Mouse (Mus musculus): ENCODE measurements around the gene Gcdh. TPM values are rescaled to one million over a fixed set of nuclear protein-coding genes. Genes with fewer than 3 reads are reported as not detected.
"Not testable (repeated sequence)": the region's sequence is repeated elsewhere in the genome, so short reads cannot be mapped to it uniquely, and the experiment has no call there.

The Gcdh gene
- polyA plus RNA-seq, 1 experiment from 2014 or later: 43.3 TPM

DNA sequence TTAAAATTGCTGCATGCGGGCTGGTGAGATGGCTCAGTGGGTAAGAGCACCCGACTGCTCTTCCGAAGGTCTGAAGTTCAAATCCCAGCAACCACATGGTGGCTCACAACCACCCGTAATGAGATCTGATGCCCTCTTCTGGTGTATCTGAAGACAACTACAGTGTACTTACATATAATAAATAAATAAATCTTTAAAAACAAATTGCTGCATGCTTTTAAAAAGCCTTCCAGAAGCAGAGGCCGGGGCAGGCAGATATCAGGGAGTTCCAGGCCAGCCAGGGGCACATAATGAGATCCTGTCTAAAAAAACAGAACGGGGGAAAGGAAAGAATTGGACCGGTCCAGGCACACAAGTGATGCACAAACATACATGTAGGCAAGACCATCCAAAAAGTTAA, 14.3 kb upstream of the Gcdh start:
- not testable (repeated sequence) for H3K27ac ChIP-seq (ENCODE audit: low read depth, low read length); H3K36me3 ChIP-seq (ENCODE audit: control insufficient read depth, insufficient read depth, low read length); ATAC-seq (ENCODE audit: low FRiP score, low TSS enrichment); H3K9me3 ChIP-seq (ENCODE audit: control insufficient read depth, low read length)
- Histone ChIP-seq H3K27me3 (ENCODE audit: control insufficient read depth, insufficient read depth, low read length) (peaks cover 29% of the 10 kb centered on the region), H3K9ac (ENCODE audit: low read depth, low read length) (0 out of 2 replicates have a peak overlapping the region, but pooled peaks have one; percentile 28), H3K4me2 (replicated peaks; ENCODE audit: low read depth, low read length) (peak overlapping the region; percentile 82), H3K4me3 (ENCODE audit: low read length) (peak overlapping the region; percentile 58), H3K4me1 (ENCODE audit: control insufficient read depth, insufficient read depth, low read length) (peaks cover 10% of the 10 kb centered on the region)
- 25% methylated on average over 6 of the region's 7 CpGs for WGBS

DNA sequence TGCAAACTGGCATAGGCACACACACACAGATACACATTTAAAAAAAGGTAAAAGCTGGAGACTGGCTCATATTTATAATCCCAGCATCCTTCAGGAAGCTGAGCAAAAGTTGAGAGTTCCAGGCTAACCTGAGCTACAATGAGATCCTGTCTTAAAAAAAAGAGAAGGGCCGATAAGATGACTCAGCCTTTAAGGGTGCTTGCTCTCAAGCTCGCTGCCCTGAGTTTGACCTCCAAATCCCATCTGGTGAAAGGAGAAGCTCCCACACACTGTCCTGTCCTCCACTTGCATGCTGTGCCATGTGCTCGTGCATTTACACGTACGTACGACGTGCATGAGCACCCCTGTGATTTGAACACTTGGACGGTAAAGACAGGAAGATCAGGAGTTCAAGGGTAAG, 13.8 kb upstream of the Gcdh start:
- Histone ChIP-seq H3K27ac (ENCODE audit: low read depth, low read length) (no peak overlapping the region), H3K4me3 (ENCODE audit: low read length) (no peak overlapping the region), H3K36me3 (ENCODE audit: control insufficient read depth, insufficient read depth, low read length) (no peaks in the 10 kb centered on the region), H3K4me2 (replicated peaks; ENCODE audit: low read depth, low read length) (no peak overlapping the region), H3K4me1 (ENCODE audit: control insufficient read depth, insufficient read depth, low read length) (peaks cover 7% of the 10 kb centered on the region; the same call in 1 of the 2 replicates), H3K9me3 (ENCODE audit: control insufficient read depth, low read length) (no peaks in the 10 kb centered on the region), H3K27me3 (ENCODE audit: control insufficient read depth, insufficient read depth, low read length) (peaks cover 24% of the 10 kb centered on the region), H3K9ac (ENCODE audit: low read depth, low read length) (no peak overlapping the region)
- 61% methylated on average over 8 of the region's 8 CpGs for WGBS
- ATAC-seq (ENCODE audit: low FRiP score, low TSS enrichment): no peak

GRCm38 (mm10) chr8:84907037-84907436, 13.3 kb upstream of the Gcdh start:
- Histone ChIP-seq H3K4me2 (replicated peaks; ENCODE audit: low read depth, low read length) (no peak overlapping the region), H3K9me3 (ENCODE audit: control insufficient read depth, low read length) (no peaks in the 10 kb centered on the region), H3K9ac (ENCODE audit: low read depth, low read length) (no peak overlapping the region), H3K4me1 (ENCODE audit: control insufficient read depth, insufficient read depth, low read length) (peaks cover 7% of the 10 kb centered on the region; the same call in 1 of the 2 replicates), H3K27ac (ENCODE audit: low read depth, low read length) (no peak overlapping the region), H3K27me3 (ENCODE audit: control insufficient read depth, insufficient read depth, low read length) (peaks cover 19% of the 10 kb centered on the region), H3K36me3 (ENCODE audit: control insufficient read depth, insufficient read depth, low read length) (no peaks in the 10 kb centered on the region), H3K4me3 (ENCODE audit: low read length) (no peak overlapping the region)
- 86% methylated on average over 9 of the region's 9 CpGs for WGBS
- no peak for ATAC-seq (ENCODE audit: low FRiP score, low TSS enrichment)

DNA sequence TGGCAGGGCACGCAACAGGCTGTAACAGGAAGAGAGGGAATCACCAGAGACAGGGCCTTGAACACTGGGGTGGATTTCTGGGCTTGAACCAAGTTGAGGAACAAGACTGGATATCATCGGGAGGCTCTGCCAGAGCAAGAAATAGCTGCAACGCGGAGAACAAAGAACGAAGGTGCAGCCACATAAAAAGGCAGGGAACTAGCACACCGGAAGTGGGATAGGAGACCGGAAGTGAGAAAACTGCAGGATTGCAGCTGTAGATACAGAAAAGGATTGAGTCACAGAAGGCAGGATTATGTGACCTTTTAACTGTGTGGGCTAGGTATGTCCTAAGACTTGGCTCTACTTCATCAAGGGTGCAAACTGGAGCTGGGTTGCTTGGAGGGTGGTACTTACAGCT, 10.6 kb upstream of the Gcdh start:
- H3K36me3 ChIP-seq (ENCODE audit: control insufficient read depth, insufficient read depth, low read length): no peaks in the 10 kb centered on the region
- no peak for ATAC-seq (ENCODE audit: low FRiP score, low TSS enrichment)
- no peaks in the 10 kb centered on the region for H3K9me3 ChIP-seq (ENCODE audit: control insufficient read depth, low read length)
- H3K27me3 ChIP-seq (ENCODE audit: control insufficient read depth, insufficient read depth, low read length): peaks cover 6% of the 10 kb centered on the region
- no peak overlapping the region for H3K27ac ChIP-seq (ENCODE audit: low read depth, low read length)
- H3K9ac ChIP-seq (ENCODE audit: low read depth, low read length): no peak overlapping the region
- H3K4me1 ChIP-seq (ENCODE audit: control insufficient read depth, insufficient read depth, low read length): peaks cover 5% of the 10 kb centered on the region; the same call in 1 of the 2 replicates
- H3K4me3 ChIP-seq (ENCODE audit: low read length): no peak overlapping the region
- WGBS: 88% methylated on average over 7 of the region's 7 CpGs
- no peak overlapping the region for H3K4me2 ChIP-seq (replicated peaks; ENCODE audit: low read depth, low read length)

- no peaks in the 10 kb centered on the region for H3K4me1 ChIP-seq (ENCODE audit: control insufficient read depth, insufficient read depth, low read length)
- peak overlapping the region; percentile 97 for H3K4me2 ChIP-seq (replicated peaks; ENCODE audit: low read depth, low read length)
- no peak overlapping the region for H3K27ac ChIP-seq (ENCODE audit: low read depth, low read length)
- peak; percentile 86 for ATAC-seq (ENCODE audit: low FRiP score, low TSS enrichment)
- no peaks in the 10 kb centered on the region for H3K36me3 ChIP-seq (ENCODE audit: control insufficient read depth, insufficient read depth, low read length)
- peaks cover 4% of the 10 kb centered on the region; the same call in 1 of the 2 replicates for H3K27me3 ChIP-seq (ENCODE audit: control insufficient read depth, insufficient read depth, low read length)
- under 1% methylated on average over 68 of the region's 68 CpGs for WGBS
- no peaks in the 10 kb centered on the region for H3K9me3 ChIP-seq (ENCODE audit: control insufficient read depth, low read length)
- H3K9ac ChIP-seq (ENCODE audit: low read depth, low read length): peak overlapping the region; percentile 73
- H3K4me3 ChIP-seq (ENCODE audit: low read length): peak overlapping the region; percentile 61
Measured at GRCm38 (mm10) chr8:84902920-84903661, 9.4 kb upstream of the Gcdh start.

GRCm38 (mm10) chr8:84902367-84902919, 8.7 kb upstream of the Gcdh start:
- Histone ChIP-seq H3K4me2 (replicated peaks; ENCODE audit: low read depth, low read length) (peak overlapping the region; percentile 97), H3K36me3 (ENCODE audit: control insufficient read depth, insufficient read depth, low read length) (no peaks in the 10 kb centered on the region), H3K9me3 (ENCODE audit: control insufficient read depth, low read length) (no peaks in the 10 kb centered on the region), H3K27me3 (ENCODE audit: control insufficient read depth, insufficient read depth, low read length) (peaks cover 4% of the 10 kb centered on the region; the same call in 1 of the 2 replicates), H3K4me1 (ENCODE audit: control insufficient read depth, insufficient read depth, low read length) (no peaks in the 10 kb centered on the region), H3K4me3 (ENCODE audit: low read length) (peak overlapping the region; percentile 61), H3K27ac (ENCODE audit: low read depth, low read length) (no peak overlapping the region), H3K9ac (ENCODE audit: low read depth, low read length) (peak overlapping the region; percentile 73)
- 4% methylated on average over 24 of the region's 24 CpGs for WGBS
- ATAC-seq (ENCODE audit: low FRiP score, low TSS enrichment): peak; percentile 18; the same call in 1 of the 2 replicates

GRCm38 (mm10) chr8:84901752-84902151, 8.0 kb upstream of the Gcdh start, which contains the start of gene Klf1:
Klf1 (plus strand) TSS chr8:84901928.
- H3K4me2 ChIP-seq (replicated peaks; ENCODE audit: low read depth, low read length): peak within 1 kb of the TSS; percentile 97
- no peak within 1 kb of the TSS for H3K27ac ChIP-seq (ENCODE audit: low read depth, low read length)
- no peak for ATAC-seq (ENCODE audit: low FRiP score, low TSS enrichment)
- no peaks in the 10 kb centered on the region for H3K4me1 ChIP-seq (ENCODE audit: control insufficient read depth, insufficient read depth, low read length)
- H3K36me3 ChIP-seq (ENCODE audit: control insufficient read depth, insufficient read depth, low read length): no peaks in the 10 kb centered on the region
- H3K4me3 ChIP-seq (ENCODE audit: low read length): peak within 1 kb of the TSS; percentile 61
- peaks cover 4% of the 10 kb centered on the region; the same call in 1 of the 2 replicates for H3K27me3 ChIP-seq (ENCODE audit: control insufficient read depth, insufficient read depth, low read length)
- no peaks in the 10 kb centered on the region for H3K9me3 ChIP-seq (ENCODE audit: control insufficient read depth, low read length)
- WGBS: 76% methylated on average over 3 of the region's 3 CpGs
- peak within 1 kb of the TSS; percentile 73 for H3K9ac ChIP-seq (ENCODE audit: low read depth, low read length)

DNA sequence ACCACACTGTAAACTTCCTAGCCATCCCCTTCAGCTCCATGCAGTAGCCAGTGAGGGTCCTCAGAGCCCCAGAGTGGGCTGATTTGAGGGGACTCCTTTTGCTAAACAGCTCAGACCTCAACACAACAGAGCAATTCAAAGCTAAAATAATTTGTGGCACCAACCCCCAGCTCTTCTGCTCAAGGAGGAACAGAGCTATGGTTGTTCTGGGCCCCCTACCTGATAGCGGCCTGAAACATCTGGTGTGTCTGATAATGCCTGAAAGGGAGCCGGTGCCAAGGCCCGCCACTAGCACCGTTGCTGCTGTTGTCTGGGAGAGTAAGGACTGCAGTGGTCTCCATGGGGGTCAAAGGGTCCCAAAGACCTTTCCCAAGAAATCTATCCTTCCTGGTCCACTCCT, 7.3 kb upstream of the Gcdh start:
- WGBS: 74% methylated on average over 4 of the region's 4 CpGs
- Histone ChIP-seq H3K4me2 (replicated peaks; ENCODE audit: low read depth, low read length) (no peak overlapping the region), H3K4me3 (ENCODE audit: low read length) (no peak overlapping the region), H3K27me3 (ENCODE audit: control insufficient read depth, insufficient read depth, low read length) (peaks cover 4% of the 10 kb centered on the region; the same call in 1 of the 2 replicates), H3K9ac (ENCODE audit: low read depth, low read length) (no peak overlapping the region), H3K27ac (ENCODE audit: low read depth, low read length) (no peak overlapping the region), H3K36me3 (ENCODE audit: control insufficient read depth, insufficient read depth, low read length) (no peaks in the 10 kb centered on the region), H3K9me3 (ENCODE audit: control insufficient read depth, low read length) (no peaks in the 10 kb centered on the region), H3K4me1 (ENCODE audit: control insufficient read depth, insufficient read depth, low read length) (no peaks in the 10 kb centered on the region)
- ATAC-seq (ENCODE audit: low FRiP score, low TSS enrichment): no peak

GRCm38 (mm10) chr8:84895963-84896362, 2.2 kb upstream of the Gcdh start:
- H3K27me3 ChIP-seq (ENCODE audit: control insufficient read depth, insufficient read depth, low read length): no peaks in the 10 kb centered on the region
- H3K4me2 ChIP-seq (replicated peaks; ENCODE audit: low read depth, low read length): no peak overlapping the region
- peaks cover 4% of the 10 kb centered on the region for H3K36me3 ChIP-seq (ENCODE audit: control insufficient read depth, insufficient read depth, low read length)
- H3K9ac ChIP-seq (ENCODE audit: low read depth, low read length): no peak overlapping the region
- H3K27ac ChIP-seq (ENCODE audit: low read depth, low read length): no peak overlapping the region
- H3K4me3 ChIP-seq (ENCODE audit: low read length): no peak overlapping the region
- 86% methylated on average over 5 of the region's 5 CpGs for WGBS
- H3K9me3 ChIP-seq (ENCODE audit: control insufficient read depth, low read length): no peaks in the 10 kb centered on the region
- no peak for ATAC-seq (ENCODE audit: low FRiP score, low TSS enrichment)
- H3K4me1 ChIP-seq (ENCODE audit: control insufficient read depth, insufficient read depth, low read length): peaks cover 13% of the 10 kb centered on the region
